Mouse (Mus musculus) MEL (cell line): Measurements from ENCODE around the gene Tcap. TPM values are rescaled to one million over a fixed set of nuclear protein-coding genes. Genes with fewer than 3 reads are reported as not detected.

Experiments used
- DNase-seq: peaks from one replicate; pipeline ENCODE4 v3.0.0; 2011; ENCODE audit warnings: low read depth, low spot score
- H3K27ac ChIP-seq: 2 replicates; pipeline ENCODE4 v1.5.1; 2012; ENCODE audit warnings: low read depth, mild to moderate bottlenecking, control low read depth, low read length, moderate library complexity; ENCODE audit not compliant: control insufficient read depth
- H3K27me3 ChIP-seq, 2 experiments: fragments of 150-350 bp in 1 of 2; sonication (generic) in 1 of 2; 2 replicates each; pipeline ENCODE4 v1.6.1; 2012; ENCODE audit warnings: low read length in 2 of 2, mild to moderate bottlenecking in 2 of 2, improper control_type of control experiment in 1 of 2, moderate library complexity in 1 of 2; ENCODE audit not compliant: insufficient read depth in 2 of 2, control insufficient read depth in 1 of 2
- H3K36me3 ChIP-seq, 2 experiments: 2 replicates each; pipeline ENCODE4 v1.6.1; 2012 to 2014; ENCODE audit warnings: low read length in 2 of 2, improper control_type of control experiment in 1 of 2, inconsistent platforms in 1 of 2, mild to moderate bottlenecking in 1 of 2; ENCODE audit not compliant: insufficient read depth in 2 of 2, control insufficient read depth in 1 of 2
- H3K4me1 ChIP-seq, 2 experiments: fragments of 150-350 bp in 1 of 2; sonication (generic) in 1 of 2; 2 replicates each; pipeline ENCODE4 v1.6.1; 2012; ENCODE audit warnings: low read length in 2 of 2, improper control_type of control experiment in 1 of 2, mild to moderate bottlenecking in 1 of 2; ENCODE audit not compliant: insufficient read depth in 2 of 2, control insufficient read depth in 1 of 2
- H3K4me3 ChIP-seq, 2 experiments: fragments of 150-350 bp in 1 of 2; sonication (generic) in 1 of 2; 2 replicates each; pipeline ENCODE4 v1.5.1; 2012; ENCODE audit warnings: low read depth in 2 of 2, low read length in 2 of 2, mild to moderate bottlenecking in 2 of 2, moderate library complexity in 2 of 2, control low read depth in 1 of 2, improper control_type of control experiment in 1 of 2; ENCODE audit not compliant: control insufficient read depth in 1 of 2, insufficient read depth in 1 of 2
- H3K79me2 ChIP-seq: 2 replicates; pipeline ENCODE4 v1.6.1; 2012; ENCODE audit warnings: mild to moderate bottlenecking, low read length, moderate library complexity; ENCODE audit not compliant: control insufficient read depth, poor library complexity, insufficient read depth
- H3K9ac ChIP-seq: 2 replicates; pipeline ENCODE4 v1.6.1; 2012; ENCODE audit warnings: low read depth, mild to moderate bottlenecking, control low read depth, low read length, moderate library complexity; ENCODE audit not compliant: control insufficient read depth, poor library complexity, severe bottlenecking
- H3K9me3 ChIP-seq: fragments of 150-350 bp; sonication (generic); replicated peaks from 2 replicates; pipeline ENCODE4 v1.6.1; 2012; ENCODE audit warnings: mild to moderate bottlenecking, low read length, improper control_type of control experiment, moderate library complexity; ENCODE audit not compliant: insufficient read depth
- BHLHE40 ChIP-seq: IDR thresholded peaks from 2 replicates; pipeline ENCODE4 v1.6.1; 2012; ENCODE audit warnings: low read depth, mild to moderate bottlenecking, inconsistent platforms, low read length, improper control_type of control experiment, borderline replicate concordance
- CHD2 ChIP-seq: IDR thresholded peaks from 2 replicates; pipeline ENCODE4 v1.6.1; 2011; ENCODE audit warnings: low read length, improper control_type of control experiment
- CTCF ChIP-seq, 3 experiments: IDR thresholded peaks in 2 of 3; conservative IDR thresholded peaks in 1 of 3; 2 replicates each; pipeline ENCODE4 v1.5.1; 2011 to 2012; ENCODE audit warnings: low read length in 3 of 3, low read depth in 2 of 3, mild to moderate bottlenecking in 2 of 3, improper control_type of control experiment in 1 of 3, inconsistent platforms in 1 of 3, mixed read lengths in 1 of 3, moderate library complexity in 1 of 3; ENCODE audit not compliant: control insufficient read depth in 1 of 3, insufficient read depth in 1 of 3, poor library complexity in 1 of 3, severe bottlenecking in 1 of 3
- E2F4 ChIP-seq: IDR thresholded peaks from 2 replicates; pipeline ENCODE4 v1.6.1; 2011; ENCODE audit warnings: low read depth, low read length, improper control_type of control experiment, borderline replicate concordance
- EP300 ChIP-seq, 2 experiments: IDR thresholded peaks; 2 replicates each; pipeline ENCODE4 v1.6.1; 2011; ENCODE audit warnings: improper control_type of control experiment in 2 of 2, low read length in 2 of 2, low read depth in 1 of 2, mild to moderate bottlenecking in 1 of 2
- ETS1 ChIP-seq: IDR thresholded peaks from 2 replicates; pipeline ENCODE4 v1.6.1; 2012; ENCODE audit warnings: low read depth, mild to moderate bottlenecking, inconsistent platforms, low read length, improper control_type of control experiment, moderate library complexity
- JUND ChIP-seq: IDR thresholded peaks from 2 replicates; pipeline ENCODE4 v1.6.1; 2011; ENCODE audit warnings: low read depth, mild to moderate bottlenecking, improper control_type of control experiment, low read length
- KAT2A ChIP-seq: conservative IDR thresholded peaks from 2 replicates; pipeline ENCODE4 v1.6.1; 2012; ENCODE audit warnings: low read depth, low read length, improper control_type of control experiment, inconsistent platforms
- MAFK ChIP-seq: IDR thresholded peaks from 2 replicates; pipeline ENCODE4 v1.6.1; 2011; ENCODE audit warnings: low read depth, mild to moderate bottlenecking, low read length, improper control_type of control experiment, borderline replicate concordance
- MAX ChIP-seq: IDR thresholded peaks from 2 replicates; pipeline ENCODE4 v1.6.1; 2011; ENCODE audit warnings: low read length, improper control_type of control experiment
- MYB ChIP-seq: IDR thresholded peaks from 2 replicates; pipeline ENCODE4 v1.6.1; 2011; ENCODE audit warnings: mild to moderate bottlenecking, low read depth, low read length, improper control_type of control experiment
- NRF1 ChIP-seq: IDR thresholded peaks from 2 replicates; pipeline ENCODE4 v1.6.1; 2014; ENCODE audit warnings: low read depth, mild to moderate bottlenecking, inconsistent platforms, low read length, improper control_type of control experiment, moderate library complexity; ENCODE audit not compliant: poor library complexity, insufficient read depth, severe bottlenecking
- POLR2AphosphoS2 ChIP-seq: IDR thresholded peaks from 2 replicates; pipeline ENCODE4 v1.6.1; 2011; ENCODE audit warnings: low read length, improper control_type of control experiment
- POLR2AphosphoS5 ChIP-seq: IDR thresholded peaks from 2 replicates; pipeline ENCODE4 v1.6.1; 2012; ENCODE audit warnings: low read depth, borderline replicate concordance, mild to moderate bottlenecking, inconsistent platforms, low read length, moderate library complexity, mixed read lengths
- RAD21 ChIP-seq: IDR thresholded peaks from 2 replicates; pipeline ENCODE4 v1.6.1; 2011; ENCODE audit warnings: mild to moderate bottlenecking, low read depth, low read length, improper control_type of control experiment
- SMC3 ChIP-seq: IDR thresholded peaks from 2 replicates; pipeline ENCODE4 v1.6.1; 2011; ENCODE audit warnings: low read depth, low read length, improper control_type of control experiment
- TAL1 ChIP-seq: IDR thresholded peaks from 2 replicates; pipeline ENCODE4 v1.6.1; 2012; ENCODE audit warnings: mild to moderate bottlenecking, inconsistent platforms, low read length, moderate library complexity, mixed read lengths
- TCF12 ChIP-seq: IDR thresholded peaks from 2 replicates; pipeline ENCODE4 v1.6.1; 2014; ENCODE audit warnings: low read depth, mild to moderate bottlenecking, inconsistent platforms, low read length, improper control_type of control experiment, moderate library complexity
- USF1 ChIP-seq: IDR thresholded peaks from 2 replicates; pipeline ENCODE4 v1.6.1; 2014; ENCODE audit warnings: low read depth, mild to moderate bottlenecking, inconsistent platforms, low read length, improper control_type of control experiment, moderate library complexity
- USF2 ChIP-seq, 2 experiments: IDR thresholded peaks; 2 replicates each; pipeline ENCODE4 v1.6.1; 2011 to 2012; ENCODE audit warnings: improper control_type of control experiment in 2 of 2, low read length in 2 of 2, borderline replicate concordance in 1 of 2, inconsistent platforms in 1 of 2, low read depth in 1 of 2, mild to moderate bottlenecking in 1 of 2; ENCODE audit not compliant: insufficient read depth in 1 of 2
- ZC3H11A ChIP-seq: IDR thresholded peaks from 2 replicates; pipeline ENCODE4 v1.6.1; 2012; ENCODE audit warnings: low read depth, mild to moderate bottlenecking, inconsistent platforms, low read length, improper control_type of control experiment
- ZKSCAN1 ChIP-seq: IDR thresholded peaks from 2 replicates; pipeline ENCODE4 v1.6.1; 2012; ENCODE audit warnings: low read depth, mild to moderate bottlenecking, inconsistent platforms, low read length, improper control_type of control experiment, moderate library complexity
- ZMIZ1 ChIP-seq: IDR thresholded peaks from 2 replicates; pipeline ENCODE4 v1.6.1; 2012; ENCODE audit warnings: low read depth, mild to moderate bottlenecking, inconsistent platforms, low read length, improper control_type of control experiment, moderate library complexity
- ZNF384 ChIP-seq: IDR thresholded peaks from 2 replicates; pipeline ENCODE4 v1.6.1; 2012; ENCODE audit warnings: low read depth, mild to moderate bottlenecking, inconsistent platforms, low read length, improper control_type of control experiment
- polyA plus RNA-seq, 2 experiments: library from polyadenylated mRNA; stranded (reverse) in 1 of 2; unstranded in 1 of 2; fragments of >175 nt in 1 of 2; fragments of >200 nt in 1 of 2; gene quantifications; 2 replicates each; pipeline versions ENCODE4 v1.2.1 to v1.2.4; 2012; ENCODE audit warnings: low replicate concordance in 2 of 2, low read depth in 1 of 2; ENCODE audit not compliant: insufficient read length in 2 of 2, insufficient read depth in 1 of 2, missing spikeins in 1 of 2
- total RNA-seq: library from RNA; depleted of rRNA; stranded (reverse); fragments of 300-350 nt; gene quantifications from 2 replicates; pipeline ENCODE4 v1.2.3, GENCODE M21; 2012

The Tcap gene
- total and polyA plus RNA-seq, 3 experiments: 0.07 TPM; not detected in 2

DNA sequence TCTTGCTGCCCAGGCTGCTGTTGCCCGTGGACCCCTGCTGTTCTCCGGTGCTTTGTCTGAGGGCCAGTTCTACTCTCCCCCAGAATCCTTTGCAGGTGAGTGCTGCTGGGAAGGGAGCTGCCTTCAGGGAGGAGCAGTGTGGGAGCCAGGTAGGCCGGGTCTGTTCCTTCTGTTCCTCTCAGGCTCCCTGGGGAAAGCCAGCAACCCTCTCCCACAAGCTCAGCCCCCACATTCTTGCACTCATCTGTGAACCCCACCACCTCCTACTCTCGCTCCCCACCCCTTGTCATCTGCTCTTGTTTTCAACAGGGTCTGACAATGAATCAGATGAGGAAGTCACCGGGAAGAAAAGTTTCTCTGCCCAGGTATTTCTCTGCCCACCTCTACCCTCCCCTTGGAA lies 6.9 kb upstream of the Tcap start:
- H3K9ac ChIP-seq: no peak overlapping the region
- no peaks in the 10 kb centered on the region for H3K27me3 ChIP-seq
- H3K4me1 ChIP-seq: no peaks in the 10 kb centered on the region
- TF ChIP-seq E2F4: no peak
- TF ChIP-seq NRF1: no peak
- no peak for TF ChIP-seq BHLHE40
- no peak for TF ChIP-seq POLR2AphosphoS2
- TF ChIP-seq POLR2AphosphoS5: no peak
- TF ChIP-seq ETS1: no peak
- TF ChIP-seq ZMIZ1: no peak
- TF ChIP-seq CTCF (IDR thresholded peaks at IDR 0.05 in 2 of 3, conservative IDR thresholded peaks at IDR 0.05 in 1 of 3; ENCODE audit: control insufficient read depth in 1 of 3, insufficient read depth in 1 of 3, low read depth in 2 of 3, low read length in 3 of 3, poor library complexity in 1 of 3, severe bottlenecking in 1 of 3): no peak
- no peak for TF ChIP-seq ZNF384
- no peak for TF ChIP-seq TAL1
- TF ChIP-seq MAFK: no peak
- no peak for TF ChIP-seq SMC3
- no peak for TF ChIP-seq USF1
- no peak for TF ChIP-seq JUND
- TF ChIP-seq MYB: no peak
- TF ChIP-seq MAX: no peak
- TF ChIP-seq, all 39 proteins: peak for 0
- H3K4me3 ChIP-seq: no peak overlapping the region
- H3K79me2 ChIP-seq: no peaks in the 10 kb centered on the region
- H3K27ac ChIP-seq: no peak overlapping the region
- DNase-seq: no peak
- H3K36me3 ChIP-seq: peaks cover 0 to 4% of the 10 kb centered on the region in 2 experiments; a peak in 2 of 4 replicates
- H3K9me3 ChIP-seq: no peaks in the 10 kb centered on the region

DNA sequence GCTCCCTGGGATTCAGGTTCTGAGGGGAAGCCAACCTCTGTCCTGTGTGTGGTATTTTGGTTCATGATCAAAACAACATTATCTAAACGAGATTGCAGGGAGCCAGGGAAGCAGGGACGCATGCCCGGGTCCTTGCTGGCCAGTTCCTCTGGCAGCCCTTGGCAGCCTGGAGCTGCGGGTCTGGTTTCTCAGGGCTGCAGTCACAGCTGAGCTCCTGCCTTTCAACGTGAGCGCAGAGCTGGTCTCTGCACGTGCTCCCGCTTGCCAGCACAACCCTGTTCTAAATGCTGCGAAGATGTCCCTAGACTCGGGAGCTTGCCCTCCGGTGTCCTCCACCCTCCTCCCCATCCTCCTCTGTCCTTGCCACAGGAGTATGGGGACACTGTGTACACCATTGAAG lies 5.8 kb upstream of the Tcap start:
- Histone ChIP-seq H3K4me1 (no peaks in the 10 kb centered on the region), H3K9me3 (no peaks in the 10 kb centered on the region)
- DNase-seq: no peak
- TF ChIP-seq MYB (no peak), POLR2AphosphoS2 (no peak), SMC3 (no peak), ZNF384 (no peak), ZKSCAN1 (no peak), EP300 (IDR thresholded peaks at IDR 0.05; ENCODE audit: low read depth in 1 of 2, low read length in 2 of 2) (no peak), KAT2A (no peak), ZC3H11A (no peak), TCF12 (no peak), USF2 (IDR thresholded peaks at IDR 0.05; ENCODE audit: borderline replicate concordance in 1 of 2, insufficient read depth in 1 of 2, low read depth in 1 of 2, low read length in 2 of 2) (no peak), CTCF (IDR thresholded peaks at IDR 0.05 in 2 of 3, conservative IDR thresholded peaks at IDR 0.05 in 1 of 3; ENCODE audit: control insufficient read depth in 1 of 3, insufficient read depth in 1 of 3, low read depth in 2 of 3, low read length in 3 of 3, poor library complexity in 1 of 3, severe bottlenecking in 1 of 3) (no peak), RAD21 (no peak), CHD2 (no peak), JUND (no peak)
- TF ChIP-seq, all 39 proteins: peak for 0
- no peak overlapping the region for H3K4me3 ChIP-seq
- no peak overlapping the region for H3K27ac ChIP-seq
- no peaks in the 10 kb centered on the region for H3K79me2 ChIP-seq
- H3K9ac ChIP-seq: no peak overlapping the region
- no peaks in the 10 kb centered on the region for H3K27me3 ChIP-seq
- H3K36me3 ChIP-seq: peaks cover 0 to 4% of the 10 kb centered on the region in 2 experiments; a peak in 2 of 4 replicates
